Mouse (Mus musculus) telencephalon, adult 2 months (tissue): ENCODE results near the gene Fam171a2.
"Not testable (repeated sequence)": the region's sequence is repeated elsewhere in the genome, so short reads cannot be mapped to it uniquely, and the experiment has no call there.

Source experiments
- DNase-seq: peaks from one replicate; pipeline ENCODE4 v3.0.0-alpha.2; 2011; ENCODE audit warnings: low read depth, low spot score

Gene Fam171a2

GRCm38 (mm10) chr11:102411061-102411460, 36.4 kb downstream of the Fam171a2 start:
- DNase-seq = no peak

- DNase-seq = not testable (repeated sequence)
Measured at GRCm38 (mm10) chr11:102410345-102410744, 37.1 kb downstream of the Fam171a2 start.

- no peak for DNase-seq
Measured at GRCm38 (mm10) chr11:102409795-102410330, 37.6 kb downstream of the Fam171a2 start.

- DNase-seq = no peak
Measured at GRCm38 (mm10) chr11:102408888-102409794, 38.3 kb downstream of the Fam171a2 start.

- peak; percentile 98 for DNase-seq
Measured at GRCm38 (mm10) chr11:102408344-102408876, 39.1 kb downstream of the Fam171a2 start.

GRCm38 (mm10) chr11:102407834-102408215, 39.7 kb downstream of the Fam171a2 start, which contains the start of gene Slc25a39:
Gene Slc25a39, minus strand, starts transcription at chr11:102407946.
- no peak for DNase-seq

- DNase-seq = no peak
Measured at GRCm38 (mm10) chr11:102406900-102407833, 40.3 kb downstream of the Fam171a2 start.

GRCm38 (mm10) chr11:102406401-102406800, 41.1 kb downstream of the Fam171a2 start:
- DNase-seq = no peak

GRCm38 (mm10) chr11:102405544-102406285, 41.8 kb downstream of the Fam171a2 start:
- no peak for DNase-seq

- no peak for DNase-seq
Measured at GRCm38 (mm10) chr11:102404161-102405010, 43.1 kb downstream of the Fam171a2 start.

- DNase-seq = no peak
Measured at GRCm38 (mm10) chr11:102403657-102404056, 43.8 kb downstream of the Fam171a2 start.

- no peak for DNase-seq
Measured at GRCm38 (mm10) chr11:102401898-102402500, 45.5 kb downstream of the Fam171a2 start.

GRCm38 (mm10) chr11:102400513-102401084, 46.9 kb downstream of the Fam171a2 start:
- no peak for DNase-seq

GRCm38 (mm10) chr11:102399610-102400072, 47.8 kb downstream of the Fam171a2 start:
- no peak for DNase-seq

- no peak for DNase-seq
Measured at GRCm38 (mm10) chr11:102399107-102399506, 48.4 kb downstream of the Fam171a2 start.

- peak; percentile 79 for DNase-seq
Measured at GRCm38 (mm10) chr11:102398007-102398825, 49.3 kb downstream of the Fam171a2 start.

- no peak for DNase-seq
Measured at GRCm38 (mm10) chr11:102396671-102397141, 50.8 kb downstream of the Fam171a2 start.

- no peak for DNase-seq
Measured at GRCm38 (mm10) chr11:102396263-102396662, 51.2 kb downstream of the Fam171a2 start.
